Mouse (Mus musculus): Measurements from ENCODE around the gene Arhgef12.

Gene Arhgef12

GRCm38 (mm10) chr9:42921830-42922229, 185.2 kb downstream of the Arhgef12 start:
- no peak for DNase-seq (ENCODE audit: low read depth, low spot score)

- DNase-seq (ENCODE audit: low read depth, low spot score), result no peak
Observed at GRCm38 (mm10) chr9:42920190-42920589, 186.8 kb downstream of the Arhgef12 start.

- no peak for DNase-seq (ENCODE audit: low read depth, low spot score)
Observed at GRCm38 (mm10) chr9:42917911-42918310, 189.1 kb downstream of the Arhgef12 start.
